Mouse (Mus musculus) adrenal gland, adult 8-10 months (tissue): ENCODE measurements around the gene Rgs5. TPM values are rescaled to one million over a fixed set of nuclear protein-coding genes. Genes with fewer than 3 reads are reported as not detected.

Source experiments
- DNase-seq: peaks from one replicate; pipeline ENCODE4 v3.0.0; 2022
- total RNA-seq, 4 experiments: library from RNA; stranded (reverse); gene quantifications; 2 replicates each; pipeline ENCODE4 v1.2.4; 2022

The Rgs5 gene
- 10 to 100 TPM; 15.4 to 45.2 (median 29.4) TPM for total RNA-seq

DNA sequence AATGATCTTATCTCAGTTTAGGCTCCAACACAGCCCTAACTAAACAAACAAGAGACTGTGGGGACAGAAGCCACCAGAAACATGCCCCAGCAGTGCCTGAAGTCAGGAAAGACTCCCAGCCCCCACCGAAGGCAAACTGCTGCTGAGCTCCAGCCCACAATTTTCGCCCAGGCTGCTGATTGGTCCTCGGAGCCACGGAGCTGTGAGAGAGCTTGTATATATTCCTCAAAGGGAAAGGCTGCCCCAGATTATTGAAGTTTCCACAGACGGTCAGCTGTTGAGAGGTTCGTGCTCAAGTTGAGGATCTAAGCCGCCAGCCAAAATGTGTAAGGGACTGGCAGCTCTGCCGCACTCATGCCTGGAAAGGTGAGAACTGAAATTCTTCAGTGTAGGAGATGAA lies at the start of gene Rgs5:
Gene Rgs5, plus strand, starts transcription at position 246 of the 400 bp plus-strand sequence.
- no peak for DNase-seq

DNA sequence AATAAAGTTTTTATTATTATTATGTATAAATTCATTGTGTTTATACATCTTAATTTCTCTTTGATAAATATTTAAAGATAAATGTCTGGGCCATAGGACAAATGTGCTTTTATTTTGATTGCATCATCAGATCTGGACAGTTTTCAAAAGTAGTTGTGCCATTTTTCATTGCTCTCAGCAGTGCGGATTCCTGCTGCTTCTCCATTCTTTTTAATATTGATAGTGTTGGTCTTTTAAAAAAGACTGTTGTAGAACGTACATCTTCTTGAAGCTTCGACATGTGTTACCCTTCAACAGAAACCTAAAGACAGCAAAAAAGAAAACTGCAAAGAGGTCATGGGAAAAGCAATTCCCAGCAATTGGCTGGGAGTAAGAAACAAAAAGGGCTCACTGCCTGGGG lies 49.1 kb upstream of the Rgs5 start:
- DNase-seq: no peak

DNA sequence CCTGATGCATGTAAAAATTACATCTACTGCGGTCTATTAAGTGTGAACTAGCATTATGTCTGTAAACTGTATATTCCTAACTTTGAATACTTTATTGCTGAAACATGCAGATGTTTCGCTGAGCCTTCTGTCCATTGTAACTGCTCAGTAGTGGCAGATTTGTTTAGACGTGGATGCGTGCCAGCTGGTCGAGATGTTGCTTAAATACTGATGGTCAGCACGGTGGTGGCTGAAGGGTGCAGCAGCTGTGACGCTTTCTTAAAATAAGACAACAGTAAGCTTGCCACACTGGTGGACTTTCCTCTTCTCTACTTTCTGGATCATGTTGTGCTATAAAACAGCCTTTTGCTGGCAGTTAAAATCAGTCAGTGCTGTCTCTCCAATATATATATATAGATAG lies 25.6 kb upstream of the Rgs5 start:
- no peak for DNase-seq

DNA sequence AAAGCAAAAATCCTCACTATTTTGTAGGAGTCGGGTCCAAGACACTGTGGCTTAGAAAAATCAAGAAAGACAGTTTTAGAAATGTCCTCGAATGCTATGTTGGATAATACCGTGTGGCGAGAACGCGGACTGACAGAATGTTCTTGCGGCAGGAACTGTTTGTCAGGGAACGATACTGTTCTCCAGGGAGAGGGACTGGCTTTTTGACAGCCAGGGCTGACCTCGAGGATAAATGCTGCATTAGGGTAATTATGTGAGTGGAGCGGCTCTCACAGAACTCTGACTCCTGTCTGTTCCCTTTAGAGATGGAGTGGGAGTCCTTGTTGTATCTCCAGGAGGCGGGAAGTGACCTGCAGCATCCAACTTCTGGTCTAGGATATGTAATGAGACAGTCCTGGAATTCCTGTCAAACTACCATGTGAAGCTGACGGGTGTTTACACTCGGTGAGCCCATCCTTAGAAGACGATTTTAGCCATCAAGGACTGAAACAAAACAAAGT lies 18.0 kb upstream of the Rgs5 start:
- no peak for DNase-seq

DNA sequence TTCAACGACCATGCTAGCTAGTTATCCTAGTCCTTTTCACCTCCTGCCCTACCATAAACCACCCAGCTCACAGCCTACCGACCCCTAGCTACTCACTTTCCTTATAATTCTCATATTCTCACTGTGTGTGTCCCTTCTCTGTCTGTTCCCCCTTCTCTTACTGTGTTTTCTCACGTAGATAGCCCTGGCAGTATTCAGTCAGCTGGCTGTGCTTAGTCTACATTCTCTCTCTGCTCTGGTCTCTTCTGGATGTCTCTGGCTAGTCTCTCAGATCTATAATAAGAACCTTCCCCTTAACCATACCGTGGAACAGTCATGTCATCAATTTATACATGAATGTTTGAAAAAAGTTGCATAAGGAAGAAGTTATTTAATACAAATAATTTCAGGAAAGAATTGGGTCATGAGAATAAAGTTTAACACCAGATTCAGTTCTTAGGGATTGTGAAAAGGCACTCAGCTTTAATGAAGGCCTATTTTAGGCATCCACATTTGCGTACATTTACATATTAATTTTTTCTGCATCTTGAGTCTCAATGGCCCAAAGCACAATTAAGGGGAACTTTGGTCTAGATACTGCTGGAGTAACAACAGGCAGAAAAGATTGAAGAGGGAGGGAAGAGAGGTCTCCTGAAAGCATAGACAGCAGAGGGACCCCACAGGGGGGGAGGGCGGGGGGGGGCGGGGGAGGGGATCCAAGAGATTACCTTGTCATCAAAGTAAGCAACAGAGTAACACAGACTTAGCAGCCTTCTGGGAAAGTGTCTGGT lies 10.2 kb upstream of the Rgs5 start:
- no peak for DNase-seq

DNA sequence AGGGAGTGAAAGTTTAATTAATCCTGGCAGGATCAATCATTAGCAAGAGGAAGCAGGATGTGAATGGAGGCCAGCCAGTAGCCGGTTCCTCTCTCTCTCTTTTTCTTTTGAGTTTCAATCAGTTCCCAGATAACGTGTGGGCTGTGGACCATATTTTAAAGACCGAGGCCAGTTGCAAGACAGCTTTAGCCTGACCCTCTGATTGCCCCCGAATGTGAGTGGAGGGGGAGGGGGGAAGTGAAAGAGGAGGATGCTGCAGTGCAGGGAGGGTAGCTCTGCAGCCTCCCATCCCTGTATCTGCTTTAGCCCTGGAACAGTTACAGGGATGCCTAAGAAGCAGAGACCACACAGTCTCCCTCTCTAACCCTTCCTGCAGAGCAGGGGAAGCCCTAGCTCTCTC lies 4.2 kb downstream of the Rgs5 start:
- DNase-seq: no peak

DNA sequence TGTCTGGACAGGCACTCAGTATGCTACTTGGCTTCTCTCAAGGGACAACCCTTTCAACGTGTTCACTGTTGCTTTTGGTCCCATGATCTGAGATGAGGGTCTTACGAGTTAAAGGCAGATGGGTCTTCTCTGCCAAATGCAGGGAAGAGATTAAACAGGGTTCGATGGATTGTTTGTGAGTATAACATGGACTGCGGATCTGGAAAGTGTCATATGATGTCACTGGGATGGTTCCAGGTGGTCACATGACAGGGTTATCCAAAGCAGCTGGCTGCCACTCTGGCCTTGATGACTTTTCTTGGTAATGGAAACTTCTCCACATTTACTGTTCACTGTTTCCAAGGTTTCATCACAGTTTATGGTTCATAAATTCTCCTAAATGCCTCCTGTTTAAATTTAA lies 12.0 kb downstream of the Rgs5 start:
- no peak for DNase-seq

DNA sequence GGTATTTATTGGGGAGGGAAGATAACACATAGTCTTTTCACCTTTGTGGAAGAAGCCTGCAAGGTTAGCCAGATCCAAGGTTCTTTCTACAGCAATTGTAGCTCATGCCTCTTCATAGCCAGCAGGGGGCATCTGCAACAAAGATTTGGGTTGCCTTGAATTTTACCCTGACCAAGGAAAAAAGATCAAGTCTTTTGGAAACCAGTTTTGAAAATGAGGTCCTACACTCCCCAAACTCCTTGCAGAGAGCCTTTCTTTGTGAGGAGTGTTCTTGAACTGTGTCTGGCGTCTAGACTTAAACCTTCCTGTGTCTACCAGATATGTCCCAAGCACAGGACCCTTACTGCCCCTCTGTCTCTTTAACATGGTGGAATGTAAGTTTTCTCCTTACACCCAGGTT lies 15.4 kb downstream of the Rgs5 start:
- DNase-seq: no peak

DNA sequence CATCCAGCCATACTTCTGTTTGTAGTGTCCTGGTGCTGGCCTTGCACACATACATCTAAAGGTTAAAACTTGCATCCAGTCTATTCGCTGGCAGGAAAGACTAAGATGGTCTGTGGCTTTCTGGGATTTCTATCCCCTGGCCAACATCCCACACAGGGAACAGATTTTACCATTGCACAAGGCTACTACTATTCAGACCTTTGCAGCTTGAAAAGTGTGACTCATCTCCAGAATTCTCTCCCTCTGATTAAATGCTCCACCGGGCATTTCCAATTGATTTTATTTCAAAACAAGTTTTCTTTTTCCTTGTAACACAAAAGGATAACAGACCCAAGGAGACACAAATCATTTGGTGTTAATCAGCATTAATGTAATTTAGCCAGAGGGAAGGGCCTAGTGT lies 16.5 kb downstream of the Rgs5 start:
- no peak for DNase-seq

DNA sequence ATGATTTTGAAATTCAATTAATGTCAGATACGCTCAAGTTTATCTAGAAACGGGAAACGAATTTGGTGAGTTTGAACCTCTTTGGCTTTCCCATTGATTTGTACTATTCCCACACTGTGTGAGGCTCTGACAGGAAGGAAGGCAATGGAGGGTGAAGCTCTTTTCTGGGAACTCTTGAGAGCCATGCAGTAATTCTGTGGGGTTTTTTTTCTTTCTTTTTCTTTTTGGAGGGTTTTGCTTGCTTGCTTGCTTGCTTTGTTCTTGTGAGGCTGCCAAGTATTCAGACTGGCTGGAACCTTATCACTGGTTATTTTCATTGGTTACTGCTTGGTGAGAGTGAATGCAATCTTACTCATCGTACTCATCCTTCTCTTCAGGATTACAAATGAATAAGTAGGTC lies 17.0 kb downstream of the Rgs5 start:
- DNase-seq: no peak

DNA sequence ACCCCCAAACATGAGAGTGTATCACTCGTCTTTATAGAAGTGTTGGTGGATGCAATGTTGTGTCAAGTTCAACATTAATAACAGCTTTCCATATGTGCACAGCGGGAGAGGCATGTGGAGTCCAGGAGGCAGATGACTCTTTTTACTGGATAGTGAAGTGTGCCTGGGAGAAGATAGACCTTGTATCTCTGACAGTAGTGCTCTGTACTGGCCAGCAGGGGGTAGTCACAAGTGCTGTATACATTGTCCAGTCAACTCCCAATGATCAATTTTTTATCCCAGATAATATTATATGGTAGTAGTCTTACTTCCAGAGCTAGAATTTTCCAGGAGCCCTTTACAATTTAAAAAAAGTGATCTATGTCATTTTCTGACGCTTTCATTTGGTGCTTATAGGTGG lies 18.8 kb downstream of the Rgs5 start:
- DNase-seq: no peak

DNA sequence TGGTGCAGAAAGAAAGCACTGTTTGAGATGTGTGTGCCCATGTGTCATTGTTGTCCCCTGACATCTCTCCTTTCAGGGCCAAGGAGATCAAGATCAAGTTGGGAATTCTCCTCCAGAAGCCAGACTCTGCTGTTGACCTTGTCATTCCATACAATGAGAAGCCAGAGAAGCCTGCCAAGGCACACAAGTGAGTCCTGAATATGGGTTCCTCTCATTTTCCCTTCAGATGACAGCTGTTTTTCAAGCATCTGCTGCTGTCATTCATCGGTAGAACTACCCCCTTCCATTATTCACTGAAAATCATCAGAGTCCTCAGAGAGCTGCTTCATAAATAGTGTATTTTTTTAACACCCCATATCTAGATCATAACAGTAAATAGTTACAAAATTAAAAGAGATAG lies 21.4 kb downstream of the Rgs5 start:
- DNase-seq: no peak

DNA sequence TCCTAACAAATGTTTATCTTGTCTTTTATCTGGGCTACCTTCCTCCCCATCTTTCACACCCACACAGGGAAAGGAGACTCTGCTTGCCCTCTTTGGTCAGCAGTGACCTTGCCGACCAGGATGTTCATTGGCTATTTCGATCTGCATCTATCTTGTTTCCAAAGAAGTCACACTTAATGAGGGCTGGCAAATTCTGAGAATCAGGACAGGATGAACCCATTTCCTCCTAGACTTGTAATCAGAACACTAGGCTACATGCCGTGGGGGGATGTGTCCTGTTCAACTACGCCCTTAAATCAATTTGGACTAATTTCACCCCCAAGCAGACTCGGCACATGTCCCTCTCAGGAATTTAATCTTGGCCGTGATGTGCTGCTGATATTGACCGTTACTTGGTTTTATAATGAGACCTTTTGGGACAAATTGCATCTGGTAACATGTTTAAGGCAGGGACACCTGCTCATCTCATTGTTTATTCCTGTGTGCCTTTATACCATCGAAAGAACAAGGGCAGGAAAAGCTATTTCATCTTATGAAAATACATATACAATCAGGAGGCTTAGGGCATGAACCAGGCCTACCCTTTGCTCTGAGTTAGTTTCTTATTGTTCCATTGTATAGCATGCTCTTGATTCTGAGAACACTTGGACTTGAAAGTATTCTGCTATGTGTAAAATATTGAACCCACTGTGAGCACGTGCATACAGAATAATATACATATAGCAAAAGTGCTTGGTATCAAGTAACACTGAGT lies 25.3 kb downstream of the Rgs5 start:
- DNase-seq: no peak

DNA sequence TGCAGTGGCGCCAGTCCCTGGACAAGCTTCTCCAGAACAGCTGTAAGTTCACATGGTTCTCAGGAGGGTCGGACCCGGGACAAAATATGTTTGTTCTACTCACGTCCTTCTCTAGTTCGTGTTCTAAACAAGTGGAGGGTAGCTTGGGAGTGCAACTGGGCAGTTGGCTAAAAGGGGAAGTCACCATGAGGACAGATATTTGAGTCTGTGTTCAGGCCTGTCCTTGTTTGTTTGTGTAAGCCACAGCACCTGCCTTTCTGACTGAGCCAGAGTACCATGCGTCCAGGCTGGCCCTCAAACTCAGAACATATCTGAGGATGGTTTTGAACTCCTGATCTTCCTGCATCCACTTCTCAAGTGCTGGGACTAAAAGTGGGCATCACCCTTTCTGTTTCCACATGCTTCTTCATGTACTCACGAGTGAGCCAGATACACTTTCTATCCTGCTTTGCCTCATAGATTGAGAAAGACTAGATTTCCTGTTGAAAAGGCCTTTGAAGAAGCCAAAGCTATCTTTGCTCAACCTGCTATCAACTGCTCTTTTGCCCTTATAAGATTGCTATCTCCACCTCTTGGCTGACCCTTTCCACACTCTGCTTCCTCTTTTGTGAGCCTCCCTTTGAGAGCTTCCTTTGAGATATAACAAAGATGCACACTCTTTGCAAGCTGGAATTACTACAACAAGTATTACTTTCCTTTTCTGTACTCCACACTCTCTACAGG lies 27.6 kb downstream of the Rgs5 start:
- DNase-seq: no peak

DNA sequence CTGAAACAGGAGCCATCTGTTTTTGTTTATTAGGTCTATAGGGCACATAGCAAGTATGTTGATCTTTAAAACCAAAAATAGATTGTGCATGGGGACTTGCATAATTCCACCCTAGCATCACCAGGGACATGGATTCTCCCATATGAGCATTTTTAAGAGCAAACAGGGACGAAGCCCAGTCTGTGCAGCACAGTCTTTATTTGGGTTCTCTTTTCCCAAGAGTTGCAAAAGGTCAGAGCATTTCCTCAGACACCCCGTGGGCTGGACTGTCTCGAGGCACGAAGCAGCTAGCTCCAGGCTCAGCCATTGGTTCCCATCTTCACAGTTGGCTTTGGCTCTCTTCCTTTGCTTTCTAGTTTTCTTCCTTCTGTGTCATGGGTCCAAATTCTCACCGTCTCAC lies 30.0 kb downstream of the Rgs5 start:
- DNase-seq: no peak

DNA sequence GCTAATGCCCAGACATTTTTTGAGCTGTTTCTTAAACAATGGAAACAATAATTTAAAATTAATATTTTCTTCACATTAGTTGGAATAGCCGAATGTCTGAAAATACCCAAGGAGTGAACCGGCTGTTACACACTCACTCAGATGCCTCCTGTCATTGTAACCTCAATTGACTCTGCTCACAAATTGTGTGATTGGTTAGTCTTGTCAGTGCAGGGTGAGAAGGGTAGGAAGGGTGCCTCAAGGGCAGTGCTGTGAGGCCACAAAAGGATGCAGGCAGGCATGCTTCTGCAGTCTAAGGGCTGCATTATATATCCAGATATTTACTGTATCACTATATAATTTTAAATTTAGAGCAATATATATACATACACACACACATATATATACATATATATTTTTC lies 37.7 kb downstream of the Rgs5 start:
- DNase-seq: no peak

DNA sequence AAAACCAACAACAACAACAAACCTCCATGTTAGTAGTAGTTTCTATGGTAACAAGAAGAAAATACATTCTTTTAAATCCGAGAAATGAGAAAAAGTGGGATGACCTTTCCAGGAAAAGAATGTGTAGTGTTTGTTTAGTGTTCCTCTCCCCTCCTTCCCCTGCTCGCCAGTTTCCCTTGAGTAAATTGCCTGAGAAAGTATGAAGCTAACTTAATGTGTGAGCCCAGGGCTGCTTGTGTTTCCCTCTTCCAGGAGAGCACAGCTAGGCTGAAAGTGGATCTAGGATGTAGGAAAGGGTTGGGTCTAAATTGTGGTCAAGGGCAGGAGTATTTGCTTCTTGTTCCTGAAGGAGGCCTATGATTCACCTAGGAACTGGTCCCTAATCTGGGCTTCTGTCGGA lies 38.2 kb downstream of the Rgs5 start:
- no peak for DNase-seq

DNA sequence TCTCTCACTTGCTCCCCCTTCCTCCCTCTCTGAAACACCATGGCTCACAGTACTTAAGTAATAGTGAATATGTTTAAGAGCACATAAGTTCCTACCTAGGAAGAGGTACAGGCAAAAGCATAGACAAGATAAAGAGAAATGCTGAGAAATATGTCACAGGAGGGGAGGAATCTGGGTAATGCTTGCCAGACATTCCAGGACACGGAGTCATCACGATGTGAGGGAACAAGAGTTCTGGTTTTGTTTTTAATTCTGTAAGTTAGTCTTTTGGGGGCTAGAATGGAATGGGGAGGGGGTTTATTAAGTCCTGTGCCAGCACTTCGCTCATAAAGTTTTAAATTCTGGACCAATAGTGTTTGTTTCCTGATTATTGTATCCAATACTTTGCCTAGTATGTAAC lies 40.1 kb downstream of the Rgs5 start:
- DNase-seq: no peak

DNA sequence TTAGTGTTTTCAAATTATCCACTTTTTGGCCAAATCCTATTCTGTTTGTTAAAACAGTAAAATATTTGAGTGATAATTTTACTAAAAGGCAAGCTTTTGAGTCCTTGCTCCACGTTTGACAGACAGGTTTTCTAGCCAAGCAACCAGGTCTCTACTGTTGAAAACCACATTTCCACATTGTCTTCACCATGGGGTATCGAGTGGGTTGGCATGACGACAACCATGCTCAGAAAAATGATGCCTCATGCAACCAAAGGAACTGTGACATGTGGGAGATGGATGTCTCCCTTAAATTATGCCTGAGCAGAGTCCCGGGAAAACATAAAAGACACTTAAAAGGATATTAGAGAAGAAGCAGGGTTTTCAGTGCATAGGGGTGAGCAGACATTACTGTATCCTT lies 41.9 kb downstream of the Rgs5 start:
- DNase-seq: no peak

DNA sequence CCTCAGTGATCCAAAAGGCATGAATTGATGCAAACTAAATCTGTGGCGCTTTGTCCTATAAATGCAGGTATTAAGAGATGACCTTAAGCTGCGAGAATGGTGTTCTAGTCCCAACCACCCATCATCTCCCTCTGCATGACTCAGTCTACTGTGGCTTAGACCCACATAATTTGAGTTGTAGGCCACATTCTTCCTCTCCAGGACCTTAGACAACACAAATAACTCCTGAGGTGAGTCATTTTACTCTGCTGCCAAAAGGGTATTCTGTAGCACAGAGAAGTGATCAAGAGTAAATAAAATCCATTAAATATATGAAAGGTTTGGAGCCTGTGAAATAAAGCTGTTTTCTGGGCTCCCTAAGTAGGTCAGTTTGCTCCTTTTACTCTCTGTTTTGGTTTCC lies 43.9 kb downstream of the Rgs5 start:
- DNase-seq: no peak

DNA sequence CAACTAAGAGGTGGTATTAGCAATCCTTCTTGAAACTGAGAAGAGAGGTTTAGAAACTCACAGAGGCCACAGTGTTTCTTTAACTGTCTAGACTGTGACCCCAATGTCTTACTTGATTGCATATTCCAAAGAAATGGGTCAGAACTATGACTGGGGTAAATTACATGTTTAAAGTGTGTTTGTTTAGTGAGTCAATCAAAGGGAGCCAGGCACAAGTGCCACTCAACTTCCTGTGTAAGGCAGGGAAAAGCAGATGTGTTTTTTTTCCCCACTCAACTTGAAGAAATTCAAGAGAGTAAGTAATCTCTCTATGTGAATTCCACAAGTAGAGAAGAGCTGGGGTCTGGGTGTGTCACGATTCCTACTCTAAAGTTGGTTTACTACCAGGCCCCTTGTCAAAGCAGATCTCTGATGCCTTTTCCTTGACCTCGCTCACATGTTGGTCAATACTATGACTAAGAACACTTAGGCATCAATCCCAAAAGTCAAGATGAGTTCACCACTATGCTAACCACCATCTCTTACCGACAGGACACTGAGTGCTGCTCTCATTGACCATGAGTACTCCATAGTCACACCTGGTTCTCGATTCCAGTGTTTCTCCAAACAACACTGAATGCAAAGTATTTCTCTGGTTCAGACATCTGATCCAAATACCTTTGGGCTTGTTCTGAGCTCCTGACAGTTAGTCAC lies 49.2 kb downstream of the Rgs5 start:
- no peak for DNase-seq

DNA sequence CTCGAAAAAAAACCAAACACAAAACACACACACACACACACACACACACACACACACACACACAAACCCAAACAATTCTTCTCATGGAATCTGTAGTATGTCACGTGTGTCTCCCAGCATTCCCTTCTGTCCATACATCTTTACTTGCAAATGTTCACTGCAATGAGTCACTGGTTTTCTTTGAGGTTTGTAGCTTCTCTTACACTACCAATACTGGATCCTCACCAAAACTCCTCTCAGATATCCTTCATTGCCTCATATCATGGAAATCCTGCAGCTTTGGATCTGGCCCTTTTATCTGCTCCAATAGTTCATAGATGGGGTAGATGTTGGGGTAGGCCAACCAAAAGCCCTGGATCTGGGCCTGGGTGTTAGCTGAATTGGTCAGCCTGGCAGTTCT lies 66.5 kb downstream of the Rgs5 start:
- DNase-seq: no peak

DNA sequence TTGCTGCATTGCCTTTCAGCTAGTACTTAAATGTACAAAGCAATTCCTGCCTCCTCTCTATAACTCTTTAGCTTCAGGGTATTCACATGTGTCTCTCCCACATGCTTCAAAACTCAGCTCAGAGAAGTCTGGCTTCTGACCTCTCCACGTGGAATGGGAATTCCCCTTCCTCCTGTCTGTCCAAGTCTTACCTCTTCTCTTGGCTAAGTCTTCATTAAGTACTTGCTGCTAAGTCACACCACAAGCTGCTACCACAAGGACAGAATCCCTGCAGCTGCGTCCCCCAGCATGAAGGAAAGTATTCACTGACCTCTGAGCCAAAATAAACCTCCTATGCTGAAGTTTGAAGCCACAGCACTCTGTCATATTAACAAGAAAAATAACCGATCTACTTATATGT lies 71.0 kb downstream of the Rgs5 start:
- no peak for DNase-seq
